Mouse (Mus musculus): ENCODE measurements around the gene Dcbld2.

DNA sequence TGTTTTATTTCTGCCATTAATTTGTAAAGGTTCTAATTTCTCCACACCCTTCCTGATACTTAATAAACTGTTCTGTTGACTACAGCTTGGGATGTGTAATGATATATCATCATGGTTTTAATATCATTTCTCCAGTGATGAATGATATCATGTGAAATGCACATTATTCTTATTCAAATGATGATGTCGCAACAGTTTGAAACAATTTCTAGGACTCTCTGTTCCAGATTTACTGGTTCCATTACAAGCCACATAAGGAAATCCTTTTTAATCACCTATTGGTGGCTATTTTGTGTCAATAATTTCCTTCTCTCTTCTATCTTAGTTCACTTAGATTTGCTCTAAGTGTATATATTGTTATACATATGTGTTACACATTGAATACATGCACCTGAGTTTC, 24.1 kb downstream of the Dcbld2 start:
- TF ChIP-seq CTCF (IDR thresholded peaks at IDR 0.05; ENCODE audit: low read depth, low read length) (no peak), POLR2A (IDR thresholded peaks at IDR 0.05; ENCODE audit: extremely low read depth, insufficient read depth, low read length) (no peak)

Measured in liver, adult 2 months (tissue).